Mouse (Mus musculus): ENCODE measurements around the gene Zdhhc11.
A peak's percentile ranks its signal among the peaks of the same experiment; 100 is the strongest.
"Not testable (repeated sequence)": the region's sequence is repeated elsewhere in the genome, so short reads cannot be mapped to it uniquely, and the experiment has no call there.

Zdhhc11 gene

GRCm38 (mm10) chr13:74006881-74007280 lies 43.2 kb downstream of the Zdhhc11 start:
- not testable (repeated sequence) for DNase-seq (ENCODE audit: low read depth, low spot score)

- not testable (repeated sequence) for DNase-seq (ENCODE audit: low read depth, low spot score)
Observed at GRCm38 (mm10) chr13:74008216-74008615, 44.6 kb downstream of the Zdhhc11 start.

GRCm38 (mm10) chr13:74008948-74009718 lies 45.5 kb downstream of the Zdhhc11 start, which contains the start of gene Tppp:
Gene Tppp, plus strand, starts transcription at chr13:74009407.
- DNase-seq (ENCODE audit: low read depth, low spot score): peak; percentile 81

GRCm38 (mm10) chr13:74009791-74010614 lies 46.4 kb downstream of the Zdhhc11 start:
- no peak for DNase-seq (ENCODE audit: low read depth, low spot score)

GRCm38 (mm10) chr13:74010678-74011077 lies 47.0 kb downstream of the Zdhhc11 start:
- DNase-seq (ENCODE audit: low read depth, low spot score): no peak

- DNase-seq (ENCODE audit: low read depth, low spot score): no peak
Observed at GRCm38 (mm10) chr13:74015908-74016307, 52.3 kb downstream of the Zdhhc11 start.

GRCm38 (mm10) chr13:74017426-74017825 lies 53.8 kb downstream of the Zdhhc11 start:
- no peak for DNase-seq (ENCODE audit: low read depth, low spot score)

GRCm38 (mm10) chr13:74019006-74019405 lies 55.4 kb downstream of the Zdhhc11 start:
- DNase-seq (ENCODE audit: low read depth, low spot score): not testable (repeated sequence)

- no peak for DNase-seq (ENCODE audit: low read depth, low spot score)
Observed at GRCm38 (mm10) chr13:74025151-74026081, 61.8 kb downstream of the Zdhhc11 start.

GRCm38 (mm10) chr13:74026215-74026614 lies 62.6 kb downstream of the Zdhhc11 start:
- DNase-seq (ENCODE audit: low read depth, low spot score): no peak

- no peak for DNase-seq (ENCODE audit: low read depth, low spot score)
Observed at GRCm38 (mm10) chr13:74028116-74028515, 64.5 kb downstream of the Zdhhc11 start.

GRCm38 (mm10) chr13:74029013-74029412 lies 65.4 kb downstream of the Zdhhc11 start:
- DNase-seq (ENCODE audit: low read depth, low spot score): no peak

- no peak for DNase-seq (ENCODE audit: low read depth, low spot score)
Observed at GRCm38 (mm10) chr13:74030691-74031090, 67.0 kb downstream of the Zdhhc11 start.

- DNase-seq (ENCODE audit: low read depth, low spot score): no peak
Observed at GRCm38 (mm10) chr13:74031133-74031532, 67.5 kb downstream of the Zdhhc11 start.

- no peak for DNase-seq (ENCODE audit: low read depth, low spot score)
Observed at GRCm38 (mm10) chr13:74034756-74035155, 71.1 kb downstream of the Zdhhc11 start.

GRCm38 (mm10) chr13:74035776-74036175 lies 72.1 kb downstream of the Zdhhc11 start:
- DNase-seq (ENCODE audit: low read depth, low spot score): no peak

GRCm38 (mm10) chr13:74039926-74040325 lies 76.3 kb downstream of the Zdhhc11 start:
- no peak for DNase-seq (ENCODE audit: low read depth, low spot score)

All from WW6 (cell line).